Mouse (Mus musculus): ENCODE results near the gene Nectin2.

DNA sequence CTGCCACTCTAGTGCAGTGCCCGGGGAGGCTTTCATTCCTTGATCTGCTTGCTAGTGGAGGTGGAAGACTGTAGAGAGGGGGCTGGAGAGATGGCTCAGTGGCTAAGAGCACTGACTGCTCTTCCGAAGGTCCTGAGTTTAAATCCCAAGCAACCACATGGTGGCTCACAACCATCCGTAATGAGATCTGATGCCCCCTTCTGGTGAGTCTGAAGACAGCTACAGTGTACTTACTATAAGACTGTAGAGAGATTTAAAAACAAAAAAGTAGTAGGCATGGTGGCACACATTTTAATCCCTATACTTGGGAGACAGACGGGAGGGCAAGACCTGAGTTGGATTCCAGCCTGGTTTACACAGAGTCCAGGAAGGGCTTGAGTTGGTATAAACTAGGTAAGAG is 37.9 kb downstream of the Nectin2 start:
- TF ChIP-seq TCF12 (IDR thresholded peaks at IDR 0.05; ENCODE audit: insufficient read depth, poor library complexity, severe bottlenecking) (no peak), TCF3 (IDR thresholded peaks at IDR 0.05; ENCODE audit: insufficient read length, low read depth) (no peak), CEBPB (IDR thresholded peaks at IDR 0.05; ENCODE audit: insufficient read depth, poor library complexity, severe bottlenecking) (no peak), USF1 (IDR thresholded peaks at IDR 0.05; ENCODE audit: low read depth) (no peak), MYOG (IDR thresholded peaks at IDR 0.05; ENCODE audit: control insufficient read depth in 1 of 3, insufficient read depth in 1 of 3, insufficient read length in 2 of 3, low read depth in 2 of 3) (no peak), E2F4 (IDR thresholded peaks at IDR 0.05; ENCODE audit: insufficient read depth) (no peak), POLR2A (IDR thresholded peaks at IDR 0.05; ENCODE audit: insufficient read length, low read depth) (no peak), MAX (IDR thresholded peaks at IDR 0.05; ENCODE audit: low read depth) (no peak), POLR2AphosphoS2 (IDR thresholded peaks at IDR 0.05; ENCODE audit: insufficient read length, low read depth) (no peak)
